ENCODE assay signal across 8 mouse cellular contexts in genomic region chr11:97659267-97659989, GRCm38 (mm10). TPM values are rescaled to one million over a fixed set of nuclear protein-coding genes. Genes with fewer than 3 reads are reported as not detected.
DNase-seq lines count a peak whose midpoint lies in the region; ATAC-seq and TF ChIP-seq lines count a peak whose summit lies in the region.

No protein-coding gene starts in this region.

- peak overlapping the region; percentile 97 for H3K4me3 ChIP-seq in brown adipose tissue, adult 24 weeks (ENCODE audit: insufficient read depth, low read depth, low read length)
- peak overlapping the region; percentile 79 for H3K4me3 ChIP-seq in hindbrain, embryonic 12.5 days
- peak overlapping the region; percentile 61 to 68 for H3K4me3 ChIP-seq in liver, embryonic 14.5 days (ENCODE audit: insufficient read depth in 1 of 2, low read depth in 2 of 2, low read length in 2 of 2)
- H3K4me3 ChIP-seq in olfactory bulb, adult 2 months (ENCODE audit: insufficient read depth, low read depth, low read length) = peak overlapping the region; percentile 80

- peak overlapping the region; percentile 82 for H3K27ac ChIP-seq in brown adipose tissue, adult 24 weeks (replicated peaks; ENCODE audit: low read depth, low read length)
- H3K27ac ChIP-seq in hindbrain, embryonic 12.5 days = peak overlapping the region; percentile 72; the same call in 1 of the 2 replicates
- no peak overlapping the region for H3K27ac ChIP-seq in liver, embryonic 14.5 days
- H3K27ac ChIP-seq in olfactory bulb, adult 2 months (ENCODE audit: insufficient read depth, low read depth, low read length) = peak overlapping the region; percentile 63

- TF ChIP-seq POLR2A in olfactory bulb, adult 2 months (IDR thresholded peaks at IDR 0.05; ENCODE audit: insufficient read depth, low read depth, low read length) = no peak

- peaks cover 19% of the 10 kb centered on the region for H3K27me3 ChIP-seq in hindbrain, embryonic 12.5 days
- peaks cover 55% of the 10 kb centered on the region for H3K27me3 ChIP-seq in liver, embryonic 14.5 days (ENCODE audit: control insufficient read depth, insufficient read depth, low read length)

- H3K4me2 ChIP-seq in hindbrain, embryonic 12.5 days (replicated peaks) = peak overlapping the region; percentile 83
- H3K4me2 ChIP-seq in liver, embryonic 14.5 days (ENCODE audit: low read depth) = peak overlapping the region; percentile 67

- no peak for TF ChIP-seq CTCF in liver, embryonic 14.5 days (IDR thresholded peaks at IDR 0.05; ENCODE audit: low read depth)
- no peak for TF ChIP-seq CTCF in olfactory bulb, adult 2 months (IDR thresholded peaks at IDR 0.05; ENCODE audit: insufficient read depth, low read depth, low read length)

- no peaks in the 10 kb centered on the region for H3K9me3 ChIP-seq in hindbrain, embryonic 12.5 days (replicated peaks)
- no peaks in the 10 kb centered on the region for H3K9me3 ChIP-seq in liver, embryonic 14.5 days (ENCODE audit: control insufficient read depth, low read length)

- H3K4me1 ChIP-seq in brown adipose tissue, adult 24 weeks (ENCODE audit: control insufficient read depth, insufficient read depth, insufficient read length, low read length) = peaks cover 5% of the 10 kb centered on the region
- H3K4me1 ChIP-seq in hindbrain, embryonic 12.5 days = peaks cover 25% of the 10 kb centered on the region
- peaks cover 0 to 11% of the 10 kb centered on the region in 2 experiments; a peak in 2 of 4 replicates for H3K4me1 ChIP-seq in liver, embryonic 14.5 days (replicated peaks; ENCODE audit: control insufficient read depth in 2 of 2, insufficient read depth in 2 of 2, low read length in 1 of 2)
- H3K4me1 ChIP-seq in olfactory bulb, adult 2 months (ENCODE audit: control insufficient read depth, insufficient read depth, low read length) = peaks cover 18% of the 10 kb centered on the region

- peak; percentile 6; the same call in 1 of the 2 replicates for ATAC-seq in hindbrain, embryonic 12.5 days (ENCODE audit: low FRiP score)
- no peak for ATAC-seq in liver, embryonic 14.5 days (ENCODE audit: insufficient read depth)

- H3K9ac ChIP-seq in hindbrain, embryonic 12.5 days = peak overlapping the region; percentile 84
- peak overlapping the region; percentile 60 for H3K9ac ChIP-seq in liver, embryonic 14.5 days (replicated peaks)

- no peak for TF ChIP-seq EP300 in liver, embryonic 14.5 days (IDR thresholded peaks at IDR 0.05; ENCODE audit: low read depth)

- H3K36me3 ChIP-seq in hindbrain, embryonic 12.5 days = no peaks in the 10 kb centered on the region
- H3K36me3 ChIP-seq in liver, embryonic 14.5 days (replicated peaks; ENCODE audit: control insufficient read depth, insufficient read depth, low read depth) = no peaks in the 10 kb centered on the region

- WGBS in hindbrain, embryonic 12.5 days = 10% methylated on average over 13 of the region's 13 CpGs
- 8% methylated on average over 13 of the region's 13 CpGs for WGBS in liver, embryonic 14.5 days (ENCODE audit: insufficient replicate concordance)
- 10% methylated on average over 13 of the region's 13 CpGs for WGBS in olfactory bulb, adult 2 months

- peak; percentile 40 for DNase-seq in kidney, adult 18-20 months
- no peak for DNase-seq in kidney, adult 8-10 months
- DNase-seq in liver, embryonic 14.5 days (ENCODE audit: low read depth in 3 of 3, low spot score in 3 of 3) = no peak
- no peak for DNase-seq in thymus, postnatal 14 days
- no peak for DNase-seq in frontal cortex, adult 2 months (ENCODE audit: extremely low spot score in 1 of 2, low spot score in 1 of 2)

RNA-seq across cellular contexts. Expression of gene Mllt6, which starts 3.8 kb away (rescaled TPM):
- polyA plus RNA-seq in brown adipose tissue, adult 24 weeks (2012; ENCODE audit: insufficient read depth, insufficient read length, missing spikeins) = 10.9 and 12.9 TPM in 2 replicates
- polyA plus RNA-seq in hindbrain, embryonic 12.5 days (2016; fragmentation: Nextera tagmentation; extraction: Ambion mirVana) = 2.9 and 3.5 TPM in 2 replicates
- 1.0 TPM in 2 replicates for polyA plus RNA-seq in liver, embryonic 14.5 days (2012; rRNA removed)
- 0.22 and 0.25 TPM in 2 replicates for polyA plus RNA-seq in liver, embryonic 14.5 days (2014; fragmentation: Nextera tagmentation; extraction: Ambion mirVana)
- 69.4 and 106 TPM in 2 replicates for polyA plus RNA-seq in olfactory bulb, adult 2 months (2012; ENCODE audit: insufficient read depth, insufficient read length, low replicate concordance, missing spikeins)
- polyA plus RNA-seq in frontal cortex, adult 2 months (2012; rRNA removed) = 74.9 and 84.0 TPM in 2 replicates

RNA-seq across cellular contexts. Expression of gene Cisd3, which starts 26.2 kb away (rescaled TPM):
- 420 and 579 TPM in 2 replicates for polyA plus RNA-seq in brown adipose tissue, adult 24 weeks (2012; ENCODE audit: insufficient read depth, insufficient read length, missing spikeins)
- 14.7 and 17.1 TPM in 2 replicates for polyA plus RNA-seq in hindbrain, embryonic 12.5 days (2016; fragmentation: Nextera tagmentation; extraction: Ambion mirVana)
- 3.0 and 4.9 TPM in 2 replicates for polyA plus RNA-seq in liver, embryonic 14.5 days (2012; rRNA removed)
- polyA plus RNA-seq in liver, embryonic 14.5 days (2014; fragmentation: Nextera tagmentation; extraction: Ambion mirVana) = 10.0 and 11.4 TPM in 2 replicates
- polyA plus RNA-seq in olfactory bulb, adult 2 months (2012; ENCODE audit: insufficient read depth, insufficient read length, low replicate concordance, missing spikeins) = not detected in 2 replicates
- polyA plus RNA-seq in frontal cortex, adult 2 months (2012; rRNA removed) = 51.9 and 54.8 TPM in 2 replicates

RNA-seq across cellular contexts. Expression of gene Epop, which starts 29.9 kb away (rescaled TPM):
- not detected in 2 replicates for polyA plus RNA-seq in brown adipose tissue, adult 24 weeks (2012; ENCODE audit: insufficient read depth, insufficient read length, missing spikeins)
- 11.2 and 11.7 TPM in 2 replicates for polyA plus RNA-seq in hindbrain, embryonic 12.5 days (2016; fragmentation: Nextera tagmentation; extraction: Ambion mirVana)
- polyA plus RNA-seq in liver, embryonic 14.5 days (2012; rRNA removed) = 0.66 and 0.98 TPM in 2 replicates
- polyA plus RNA-seq in liver, embryonic 14.5 days (2014; fragmentation: Nextera tagmentation; extraction: Ambion mirVana) = 0.34 and 0.38 TPM in 2 replicates
- not detected in 2 replicates for polyA plus RNA-seq in olfactory bulb, adult 2 months (2012; ENCODE audit: insufficient read depth, insufficient read length, low replicate concordance, missing spikeins)
- polyA plus RNA-seq in frontal cortex, adult 2 months (2012; rRNA removed) = 49.4 and 65.0 TPM in 2 replicates

RNA-seq across cellular contexts. Expression of gene Pcgf2, which starts 40.9 kb away (rescaled TPM):
- polyA plus RNA-seq in brown adipose tissue, adult 24 weeks (2012; ENCODE audit: insufficient read depth, insufficient read length, missing spikeins) = 6.8 and 12.7 TPM in 2 replicates
- 23.3 and 24.7 TPM in 2 replicates for polyA plus RNA-seq in hindbrain, embryonic 12.5 days (2016; fragmentation: Nextera tagmentation; extraction: Ambion mirVana)
- 4.4 and 4.9 TPM in 2 replicates for polyA plus RNA-seq in liver, embryonic 14.5 days (2012; rRNA removed)
- polyA plus RNA-seq in liver, embryonic 14.5 days (2014; fragmentation: Nextera tagmentation; extraction: Ambion mirVana) = 1.5 and 1.8 TPM in 2 replicates
- polyA plus RNA-seq in olfactory bulb, adult 2 months (2012; ENCODE audit: insufficient read depth, insufficient read length, low replicate concordance, missing spikeins) = not detected in 2 replicates
- polyA plus RNA-seq in frontal cortex, adult 2 months (2012; rRNA removed) = 74.6 and 83.8 TPM in 2 replicates

RNA-seq across cellular contexts. Expression of gene Psmb3, which starts 43.8 kb away (rescaled TPM):
- polyA plus RNA-seq in brown adipose tissue, adult 24 weeks (2012; ENCODE audit: insufficient read depth, insufficient read length, missing spikeins) = 364 and 464 TPM in 2 replicates
- polyA plus RNA-seq in hindbrain, embryonic 12.5 days (2016; fragmentation: Nextera tagmentation; extraction: Ambion mirVana) = 375 and 438 TPM in 2 replicates
- 197 and 261 TPM in 2 replicates for polyA plus RNA-seq in liver, embryonic 14.5 days (2012; rRNA removed)
- polyA plus RNA-seq in liver, embryonic 14.5 days (2014; fragmentation: Nextera tagmentation; extraction: Ambion mirVana) = 318 and 330 TPM in 2 replicates
- polyA plus RNA-seq in olfactory bulb, adult 2 months (2012; ENCODE audit: insufficient read depth, insufficient read length, low replicate concordance, missing spikeins) = not detected in 2 replicates
- polyA plus RNA-seq in frontal cortex, adult 2 months (2012; rRNA removed) = 241 and 243 TPM in 2 replicates
